Mouse (Mus musculus) lung, adult 10 weeks (tissue): ENCODE data around the gene Slco4c1. TPM values are rescaled to one million over a fixed set of nuclear protein-coding genes. Genes with fewer than 3 reads are reported as not detected.

Experiments
- polyA plus RNA-seq: library from polyadenylated mRNA; stranded (reverse); fragments of 350-450 nt; fragmentation: Illumina TruSeq; extraction: RNeasy Lipid Tissue Mini Kit (QIAGEN cat#74804); gene quantifications from one replicate; pipeline ENCODE4 v1.2.3, GENCODE M21; 2014; ENCODE audit warnings: low read depth, low replicate concordance; ENCODE audit not compliant: insufficient read depth

Slco4c1 gene
- polyA plus RNA-seq: 10.4 TPM

DNA sequence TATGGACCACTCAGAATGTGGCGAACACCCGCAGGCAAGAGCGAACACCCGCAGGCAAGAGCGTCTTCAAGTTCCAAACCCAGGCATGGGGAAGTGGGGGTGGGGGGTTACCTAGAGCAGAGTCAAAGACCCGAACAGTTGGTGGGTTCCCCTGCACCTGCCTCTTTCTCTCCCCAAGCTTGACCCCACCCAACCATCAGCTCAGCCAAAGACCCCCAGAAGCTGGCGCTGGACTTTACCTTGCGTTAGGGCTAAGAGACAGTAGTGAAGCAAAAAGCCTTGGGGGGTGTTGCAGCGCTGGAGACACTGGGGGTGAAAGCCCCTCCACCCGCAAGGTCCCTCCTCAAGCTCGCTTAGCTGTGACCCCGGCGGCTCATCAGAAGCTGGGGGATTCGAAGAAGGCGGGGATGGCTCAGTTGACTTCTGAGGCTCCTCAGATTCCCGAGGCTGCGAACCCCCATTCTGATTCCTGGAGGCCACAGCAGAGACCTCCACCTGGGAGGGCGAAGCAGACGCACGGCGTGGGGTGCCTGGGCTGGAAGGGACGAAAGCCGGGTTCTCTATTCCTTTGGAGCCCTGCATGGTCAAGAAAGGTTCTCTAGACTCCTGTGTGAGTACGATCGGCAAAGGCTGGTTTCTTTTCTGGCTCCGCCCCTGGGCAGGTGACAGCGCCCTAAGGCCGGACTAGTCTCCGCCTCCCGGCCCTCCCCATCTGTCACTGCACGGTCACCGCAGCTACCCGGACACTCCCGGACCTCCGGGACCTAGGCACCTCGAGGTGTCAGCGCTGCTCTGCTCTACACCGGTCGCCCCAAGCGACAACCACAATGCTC lies at the start of gene Slco4c1:
Slco4c1 (minus strand) TSS at position 644 of the 833 bp plus-strand sequence.

